Mouse (Mus musculus): ENCODE measurements around the gene Rpl36-ps4. TPM values are rescaled to one million over a fixed set of nuclear protein-coding genes. Genes with fewer than 3 reads are reported as not detected.
"Not testable (repeated sequence)": the region's sequence is repeated elsewhere in the genome, so short reads cannot be mapped to it uniquely, and the experiment has no call there.

Rpl36-ps4 gene
- total and polyA plus RNA-seq, 2 experiments from 2014 or later, result not detected

GRCm38 (mm10) chr17:87948965-87949584 is 28.3 kb downstream of the Rpl36-ps4 start:
- Histone ChIP-seq H3K27me3 (ENCODE audit: control insufficient read depth, insufficient read depth, low read length) (no peaks in the 10 kb centered on the region), H3K27ac (ENCODE audit: low read depth) (no peak overlapping the region), H3K4me3 (ENCODE audit: low read depth, low read length) (no peak overlapping the region), H3K9ac (replicated peaks; ENCODE audit: low read depth, low read length) (no peak overlapping the region), H3K9me3 (replicated peaks; ENCODE audit: control insufficient read depth, low read length) (peaks cover 3% of the 10 kb centered on the region; the same call in 1 of the 2 replicates), H3K4me1 (ENCODE audit: control insufficient read depth, insufficient read depth) (no peaks in the 10 kb centered on the region), H3K36me3 (replicated peaks; ENCODE audit: control insufficient read depth, insufficient read depth, low read length) (no peaks in the 10 kb centered on the region), H3K4me2 (ENCODE audit: low read depth, low read length) (no peak overlapping the region)
- TF ChIP-seq EP300 (IDR thresholded peaks at IDR 0.05; ENCODE audit: low read depth) (no peak), CTCF (IDR thresholded peaks at IDR 0.05; ENCODE audit: low read depth) (peak; percentile 97)
- DNase-seq (ENCODE audit: low spot score), result peak; percentile 27
- WGBS, result 38% methylated on average over 16 of the region's 16 CpGs
- ATAC-seq (ENCODE audit: insufficient read depth, low read depth), result peak; percentile 49; the same call in 1 of the 2 replicates

DNA sequence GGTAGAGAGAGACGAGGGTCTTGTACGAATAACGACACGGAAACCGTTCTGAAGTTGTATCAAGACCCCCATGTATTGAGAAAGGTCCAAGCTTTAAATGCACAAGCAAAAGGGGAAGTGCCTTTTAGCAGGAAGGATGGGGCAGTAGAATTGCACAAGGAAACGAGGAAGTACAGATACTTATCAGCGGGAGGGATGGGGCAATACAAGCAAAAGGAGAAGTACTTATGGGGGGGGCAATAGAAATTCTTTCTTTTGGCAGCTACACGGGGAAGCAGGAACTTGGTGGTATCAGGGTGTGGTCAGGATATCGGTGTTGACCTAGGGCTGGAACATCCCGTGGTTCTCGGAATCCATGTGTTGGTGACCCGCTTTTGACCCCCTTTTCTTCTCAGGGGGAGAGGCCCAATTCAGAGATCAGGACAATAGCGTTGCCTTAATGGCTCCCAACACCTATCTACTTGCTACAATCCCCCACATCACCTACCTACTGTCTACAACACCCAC is 33.9 kb downstream of the Rpl36-ps4 start:
- not testable (repeated sequence) for ATAC-seq (ENCODE audit: insufficient read depth, low read depth); H3K4me3 ChIP-seq (ENCODE audit: low read depth, low read length); H3K27me3 ChIP-seq (ENCODE audit: control insufficient read depth, insufficient read depth, low read length); H3K4me2 ChIP-seq (ENCODE audit: low read depth, low read length); H3K9ac ChIP-seq (replicated peaks; ENCODE audit: low read depth, low read length); H3K36me3 ChIP-seq (replicated peaks; ENCODE audit: control insufficient read depth, insufficient read depth, low read length); H3K27ac ChIP-seq (ENCODE audit: low read depth); H3K9me3 ChIP-seq (replicated peaks; ENCODE audit: control insufficient read depth, low read length); H3K4me1 ChIP-seq (ENCODE audit: control insufficient read depth, insufficient read depth); DNase-seq (ENCODE audit: low spot score)
- 78% methylated on average over 13 of the region's 13 CpGs for WGBS

DNA sequence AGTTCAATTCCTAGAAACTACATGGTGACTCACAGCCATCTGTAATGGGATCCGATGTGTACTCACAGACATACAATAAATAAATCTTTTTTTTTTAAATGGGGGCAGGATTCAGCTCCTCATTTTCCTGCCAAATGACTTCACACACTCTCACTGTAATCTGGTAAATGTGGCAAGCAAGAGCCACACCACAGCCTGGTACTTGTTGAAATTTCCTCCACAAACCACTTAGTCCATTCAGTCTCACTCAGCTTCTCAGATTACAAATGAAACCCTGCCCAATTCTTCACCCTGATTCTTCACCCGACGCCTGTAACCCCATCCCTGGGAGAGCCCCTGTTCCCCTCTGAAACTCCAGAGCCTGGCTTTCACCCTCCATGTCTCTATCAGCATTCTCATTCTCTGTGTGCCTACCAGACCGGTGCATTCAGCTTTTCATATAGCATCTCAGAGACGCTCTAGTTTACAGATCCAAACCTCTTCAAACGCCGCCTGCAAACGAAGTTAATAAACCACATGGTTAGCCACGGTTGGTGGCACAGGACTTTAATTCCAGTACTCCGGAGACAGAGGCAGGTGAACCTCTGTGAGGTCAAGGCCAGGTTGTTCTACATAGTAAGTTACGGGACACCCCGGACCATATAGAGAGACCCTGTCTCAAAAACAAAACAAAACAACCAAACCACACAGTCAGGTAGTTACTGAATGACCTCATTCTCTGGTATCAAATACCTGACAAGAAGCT is 36.5 kb downstream of the Rpl36-ps4 start:
- Histone ChIP-seq H3K27ac (ENCODE audit: low read depth) (no peak overlapping the region), H3K4me2 (ENCODE audit: low read depth, low read length) (no peak overlapping the region), H3K36me3 (replicated peaks; ENCODE audit: control insufficient read depth, insufficient read depth, low read length) (no peaks in the 10 kb centered on the region), H3K4me3 (ENCODE audit: low read depth, low read length) (no peak overlapping the region), H3K9ac (replicated peaks; ENCODE audit: low read depth, low read length) (no peak overlapping the region), H3K4me1 (ENCODE audit: control insufficient read depth, insufficient read depth) (no peaks in the 10 kb centered on the region), H3K27me3 (ENCODE audit: control insufficient read depth, insufficient read depth, low read length) (no peaks in the 10 kb centered on the region), H3K9me3 (replicated peaks; ENCODE audit: control insufficient read depth, low read length) (0 out of 2 replicates have a peak, but pooled peaks cover 5% of the 10 kb centered on the region)
- DNase-seq (ENCODE audit: low spot score), result no peak
- ATAC-seq (ENCODE audit: insufficient read depth, low read depth), result no peak
- TF ChIP-seq CTCF (IDR thresholded peaks at IDR 0.05; ENCODE audit: low read depth) (no peak), EP300 (IDR thresholded peaks at IDR 0.05; ENCODE audit: low read depth) (no peak)
- 62% methylated on average over 12 of the region's 12 CpGs for WGBS

GRCm38 (mm10) chr17:87958283-87958682 is 37.5 kb downstream of the Rpl36-ps4 start:
- no peak for ATAC-seq (ENCODE audit: insufficient read depth, low read depth)
- no peak overlapping the region for H3K27ac ChIP-seq (ENCODE audit: low read depth)
- no peaks in the 10 kb centered on the region for H3K36me3 ChIP-seq (replicated peaks; ENCODE audit: control insufficient read depth, insufficient read depth, low read length)

GRCm38 (mm10) chr17:87959406-87959805 is 38.6 kb downstream of the Rpl36-ps4 start:
- H3K27ac ChIP-seq (ENCODE audit: low read depth); DNase-seq (ENCODE audit: low spot score); H3K4me1 ChIP-seq (ENCODE audit: control insufficient read depth, insufficient read depth); H3K9ac ChIP-seq (replicated peaks; ENCODE audit: low read depth, low read length); H3K27me3 ChIP-seq (ENCODE audit: control insufficient read depth, insufficient read depth, low read length); H3K4me3 ChIP-seq (ENCODE audit: low read depth, low read length); H3K36me3 ChIP-seq (replicated peaks; ENCODE audit: control insufficient read depth, insufficient read depth, low read length); ATAC-seq (ENCODE audit: insufficient read depth, low read depth); H3K4me2 ChIP-seq (ENCODE audit: low read depth, low read length); H3K9me3 ChIP-seq (replicated peaks; ENCODE audit: control insufficient read depth, low read length): not testable (repeated sequence)
- 93% methylated on average over 11 of the region's 11 CpGs for WGBS

More at GRCm38 (mm10) chr17:87958283-87958682, 37.5 kb downstream of the Rpl36-ps4 start:
- no peak for DNase-seq (ENCODE audit: low spot score)
- Histone ChIP-seq H3K4me2 (ENCODE audit: low read depth, low read length) (no peak overlapping the region), H3K9ac (replicated peaks; ENCODE audit: low read depth, low read length) (no peak overlapping the region), H3K27me3 (ENCODE audit: control insufficient read depth, insufficient read depth, low read length) (no peaks in the 10 kb centered on the region), H3K9me3 (replicated peaks; ENCODE audit: control insufficient read depth, low read length) (0 out of 2 replicates have a peak, but pooled peaks cover 5% of the 10 kb centered on the region), H3K4me3 (ENCODE audit: low read depth, low read length) (no peak overlapping the region), H3K4me1 (ENCODE audit: control insufficient read depth, insufficient read depth) (no peaks in the 10 kb centered on the region)
- 60% methylated on average over 8 of the region's 8 CpGs for WGBS
- TF ChIP-seq CTCF (IDR thresholded peaks at IDR 0.05; ENCODE audit: low read depth) (no peak), EP300 (IDR thresholded peaks at IDR 0.05; ENCODE audit: low read depth) (no peak)

DNA sequence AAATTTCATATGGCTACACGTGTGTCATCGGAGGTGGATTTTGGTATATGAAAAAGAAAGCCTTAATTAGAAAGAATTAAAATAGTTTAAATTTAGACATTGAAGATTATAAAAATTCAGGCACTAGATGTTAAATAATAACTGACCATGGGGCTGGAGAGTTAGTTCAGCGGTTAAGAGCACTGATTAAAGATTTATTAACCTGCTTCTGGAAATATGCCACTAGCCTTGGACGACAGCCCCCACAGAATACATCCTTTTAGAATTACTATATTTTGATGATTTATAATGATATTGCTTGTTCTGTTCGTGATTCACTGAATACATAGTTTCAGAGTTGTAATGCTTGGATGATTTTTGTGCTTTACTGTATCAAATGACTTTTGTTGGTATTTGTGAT is 39.2 kb downstream of the Rpl36-ps4 start:
- H3K27me3 ChIP-seq (ENCODE audit: control insufficient read depth, insufficient read depth, low read length); ATAC-seq (ENCODE audit: insufficient read depth, low read depth); H3K4me3 ChIP-seq (ENCODE audit: low read depth, low read length); H3K9ac ChIP-seq (replicated peaks; ENCODE audit: low read depth, low read length); H3K4me2 ChIP-seq (ENCODE audit: low read depth, low read length); H3K9me3 ChIP-seq (replicated peaks; ENCODE audit: control insufficient read depth, low read length); H3K4me1 ChIP-seq (ENCODE audit: control insufficient read depth, insufficient read depth); H3K27ac ChIP-seq (ENCODE audit: low read depth); DNase-seq (ENCODE audit: low spot score); H3K36me3 ChIP-seq (replicated peaks; ENCODE audit: control insufficient read depth, insufficient read depth, low read length): not testable (repeated sequence)
- WGBS, result 85% methylated on average over 5 of the region's 5 CpGs

Measured in heart, postnatal 0 days (tissue).